Mouse (Mus musculus) cerebellum, adult (tissue): ENCODE results near the gene Olfr517.

Experiments
- ATAC-seq: cut with Nextera tagmentation; 2 replicates; pipeline ENCODE4 v1.9.2; 2017; ENCODE audit warnings: mild to moderate bottlenecking, moderate library complexity, mixed read lengths; ENCODE audit not compliant: insufficient number of reproducible peaks, low FRiP score, low TSS enrichment

Olfr517 gene

GRCm38 (mm10) chr7:108872279-108872678 lies at the start of gene Olfr517:
Gene Olfr517, minus strand, starts transcription at chr7:108872379.
- ATAC-seq, result no peak

DNA sequence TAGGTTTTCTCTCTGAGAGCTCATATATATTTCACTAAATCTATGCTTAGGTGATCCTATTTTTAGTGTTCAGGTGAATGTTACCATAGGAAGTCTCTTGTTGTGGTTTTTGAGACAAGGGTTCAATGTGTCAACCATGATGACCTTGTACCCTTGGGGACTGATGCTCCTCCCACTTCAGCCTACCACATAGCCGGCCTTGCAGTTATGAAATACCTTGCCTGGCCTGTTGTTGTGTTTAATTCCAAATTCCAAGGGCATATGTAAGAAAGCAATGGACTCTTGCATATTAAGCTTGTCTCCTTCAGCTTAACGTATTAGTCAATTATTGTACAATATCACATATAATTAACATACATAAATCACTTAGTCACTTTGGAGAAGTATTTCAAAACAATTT lies 31.8 kb upstream of the Olfr517 start:
- no peak for ATAC-seq

DNA sequence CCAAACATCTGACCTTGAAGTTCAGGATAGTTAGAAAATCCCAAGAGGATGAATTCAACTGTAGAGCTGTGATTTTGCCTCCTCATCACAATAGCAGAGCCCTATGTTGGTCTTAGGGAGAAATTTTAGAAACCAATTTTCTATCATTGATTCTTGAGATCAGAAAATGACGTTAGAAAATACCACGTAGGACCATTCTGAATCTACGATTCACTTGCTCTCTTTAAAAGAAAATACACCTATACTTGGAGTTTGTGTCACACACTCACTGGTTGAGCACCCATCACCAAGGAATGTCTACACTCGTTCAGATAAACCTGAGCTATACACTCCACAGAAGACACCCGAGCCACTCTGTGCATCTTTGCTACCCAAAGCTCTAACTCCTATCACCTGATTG lies 22.1 kb upstream of the Olfr517 start, which contains the start of gene Olfr519:
Olfr519 (minus strand) TSS at position 101 of the 400 bp plus-strand sequence.
- ATAC-seq, result no peak

- no peak for ATAC-seq
These were observed 12.7 kb upstream of the Olfr517 start, which contains the start of gene Olfr518 for GRCm38 (mm10) chr7:108884906-108885305. Gene Olfr518, minus strand, starts transcription at chr7:108885006.

DNA sequence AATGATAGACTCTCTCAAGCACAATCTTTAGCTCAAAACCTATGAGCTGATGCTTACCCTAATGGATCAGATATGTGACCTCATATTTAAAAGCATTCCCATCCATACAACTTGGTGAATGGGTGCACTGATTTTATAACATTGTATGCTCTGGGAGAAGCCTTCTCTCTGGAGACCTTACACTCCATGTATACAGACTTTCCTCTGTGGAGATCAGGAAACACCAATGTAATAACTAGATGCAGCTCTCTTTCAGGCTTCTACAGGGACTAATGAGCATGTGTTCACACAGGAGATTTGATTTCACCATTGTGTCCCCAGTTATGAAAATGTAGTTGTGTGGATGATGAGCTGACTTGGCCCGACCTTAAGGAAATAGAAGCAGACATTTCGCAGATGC lies 21.8 kb downstream of the Olfr517 start, which contains the start of gene Olfr516:
Olfr516 (minus strand) TSS at position 101 of the 400 bp plus-strand sequence.
- no peak for ATAC-seq

DNA sequence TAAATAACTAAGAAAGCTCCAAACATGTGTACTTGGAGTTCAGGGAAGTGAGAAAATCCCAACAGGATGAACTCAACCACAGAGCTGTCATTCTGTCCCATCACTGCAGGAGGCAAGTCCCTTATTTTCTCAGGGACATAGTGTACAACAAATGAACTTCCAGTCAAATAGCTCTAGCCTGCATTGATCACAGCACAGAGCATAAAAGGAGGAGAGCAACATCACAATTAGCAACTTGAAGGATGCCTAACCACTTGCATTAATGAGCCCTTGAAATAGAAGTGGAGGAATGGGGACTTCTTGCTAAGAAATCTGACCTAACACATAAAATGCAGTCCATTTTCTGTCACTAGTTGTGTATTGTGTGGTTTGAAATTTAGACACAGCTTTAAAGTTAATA lies 46.3 kb downstream of the Olfr517 start, which contains the start of gene Olfr514:
Olfr514 (minus strand) TSS at position 101 of the 400 bp plus-strand sequence.
- ATAC-seq, result no peak
